Mouse (Mus musculus) hindbrain, embryonic 14.5 days (tissue): ENCODE measurements around the gene Pcf11. TPM values are rescaled to one million over a fixed set of nuclear protein-coding genes. Genes with fewer than 3 reads are reported as not detected.

Experiments
- ATAC-seq: fragments of 200-750 bp; cut with Nextera tagmentation; 2 replicates; pipeline ENCODE4 v1.8.0; 2017; ENCODE audit warnings: moderate number of reproducible peaks, mild to moderate bottlenecking, moderate TSS enrichment, moderate library complexity; ENCODE audit not compliant: low FRiP score
- DNase-seq: peaks from one replicate; pipeline ENCODE4 v3.0.0-alpha.2; 2015; ENCODE audit warnings: low spot score
- H3K27ac ChIP-seq: fragments of 300-500 bp; sonication (generic); 2 replicates; pipeline ENCODE4 v1.5.1; 2014; ENCODE audit warnings: mild to moderate bottlenecking, moderate library complexity
- H3K27me3 ChIP-seq: fragments of 300-500 bp; sonication (generic); 2 replicates; pipeline ENCODE4 v1.6.1; 2014; ENCODE audit warnings: mild to moderate bottlenecking, low read length, mixed read lengths; ENCODE audit not compliant: control insufficient read depth, insufficient read depth
- H3K36me3 ChIP-seq: fragments of 300-500 bp; sonication (generic); replicated peaks from 2 replicates; pipeline ENCODE4 v1.6.1; 2014; ENCODE audit not compliant: control insufficient read depth, insufficient read depth
- H3K4me1 ChIP-seq: fragments of 300-500 bp; sonication (generic); replicated peaks from 2 replicates; pipeline ENCODE4 v1.6.1; 2014; ENCODE audit warnings: antibody characterized with exemption, low read length, mixed read lengths; ENCODE audit not compliant: control insufficient read depth, insufficient read depth
- H3K4me2 ChIP-seq: fragments of 300-500 bp; sonication (generic); replicated peaks from 2 replicates; pipeline ENCODE4 v1.6.1; 2014; ENCODE audit warnings: mild to moderate bottlenecking, moderate library complexity
- H3K4me3 ChIP-seq: fragments of 300-500 bp; sonication (generic); replicated peaks from 2 replicates; pipeline ENCODE4 v1.5.1; 2014; ENCODE audit warnings: mild to moderate bottlenecking, low read length
- H3K9ac ChIP-seq: fragments of 300-500 bp; sonication (generic); 2 replicates; pipeline ENCODE4 v1.6.1; 2014
- H3K9me3 ChIP-seq: fragments of 300-500 bp; sonication (generic); 2 replicates; pipeline ENCODE4 v1.6.1; 2016; ENCODE audit warnings: low read length; ENCODE audit not compliant: control insufficient read depth
- WGBS: fragments of 180-500 bp; shearing (Covaris S2); extraction: QIAGEN DNeasy Blood & Tissue Kit; methylation state at CpG from one replicate; pipeline ENCODE4 v1.1.7; 2014; 5-methylcytosine and 5-hydroxymethylcytosine counted together
- polyA plus RNA-seq: library from polyadenylated mRNA; unstranded; fragments of >200 nt; fragmentation: Nextera tagmentation; extraction: Ambion mirVana; gene quantifications from 2 replicates; pipeline ENCODE4 v1.2.1, GENCODE M21; 2014

Pcf11 gene
- 15.8 and 18.0 TPM in 2 replicates for polyA plus RNA-seq

DNA sequence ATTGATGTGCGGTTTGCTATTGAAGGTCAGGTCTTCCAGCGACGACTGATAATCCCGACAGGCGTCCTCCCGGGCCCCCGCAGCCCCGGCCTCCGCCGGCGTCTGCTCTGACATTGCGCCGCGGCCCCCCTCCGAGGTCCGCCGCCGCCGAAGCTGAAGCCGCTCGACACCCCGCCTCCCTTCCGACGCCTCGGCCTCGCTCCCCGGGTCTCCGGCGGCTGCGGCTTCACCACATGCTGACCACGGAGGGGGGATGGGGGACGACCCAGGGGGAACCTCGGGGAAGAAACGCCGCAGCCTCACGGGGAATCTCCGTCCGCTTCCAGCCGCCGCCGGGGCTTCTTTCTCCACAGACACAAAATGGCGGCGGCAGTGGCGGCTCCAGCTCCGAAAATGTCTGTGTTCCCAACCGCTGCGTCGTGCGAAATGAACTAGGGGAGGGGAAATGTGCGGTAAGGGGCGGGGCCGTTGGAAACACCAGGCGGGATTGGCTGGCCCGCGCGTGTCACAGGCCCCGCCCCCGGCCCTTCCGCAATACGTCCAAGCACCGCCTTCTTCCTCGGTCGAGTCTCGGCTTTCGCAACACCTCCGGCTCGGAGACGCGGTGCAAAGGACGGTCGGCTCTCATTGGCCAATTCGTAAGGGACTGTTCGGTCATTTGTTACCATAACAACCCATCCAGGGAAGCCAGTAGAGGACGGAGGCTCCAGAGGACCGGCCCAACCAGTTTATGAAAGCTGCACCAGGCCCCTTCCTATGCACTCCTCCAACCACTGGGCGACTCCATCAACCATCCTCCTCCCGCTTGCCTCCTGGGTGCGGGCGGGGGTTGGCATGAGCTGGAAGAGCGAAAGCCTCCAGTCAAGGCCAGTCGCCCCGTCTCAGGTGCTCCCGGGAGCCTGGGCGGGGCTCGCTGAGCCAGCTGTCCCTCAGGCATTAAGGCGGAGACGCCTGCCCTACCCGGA lies at the start of gene Pcf11:
Pcf11 (minus strand) TSS at position 428 of the 965 bp plus-strand sequence.
- WGBS = under 1% methylated on average over 80 of the region's 88 CpGs
- H3K27me3 ChIP-seq = no peaks in the 10 kb centered on the region
- no peaks in the 10 kb centered on the region for H3K9me3 ChIP-seq
- peak within 1 kb of the TSS; percentile 93 for H3K4me2 ChIP-seq
- peak within 1 kb of the TSS; percentile 87 for H3K4me3 ChIP-seq
- H3K36me3 ChIP-seq = no peaks in the 10 kb centered on the region
- H3K27ac ChIP-seq = peak within 1 kb of the TSS; percentile 99
- ATAC-seq = peak; percentile 99
- peak within 1 kb of the TSS; percentile 98 for H3K9ac ChIP-seq
- peak; percentile 96 for DNase-seq
- peaks cover 24% of the 10 kb centered on the region for H3K4me1 ChIP-seq

DNA sequence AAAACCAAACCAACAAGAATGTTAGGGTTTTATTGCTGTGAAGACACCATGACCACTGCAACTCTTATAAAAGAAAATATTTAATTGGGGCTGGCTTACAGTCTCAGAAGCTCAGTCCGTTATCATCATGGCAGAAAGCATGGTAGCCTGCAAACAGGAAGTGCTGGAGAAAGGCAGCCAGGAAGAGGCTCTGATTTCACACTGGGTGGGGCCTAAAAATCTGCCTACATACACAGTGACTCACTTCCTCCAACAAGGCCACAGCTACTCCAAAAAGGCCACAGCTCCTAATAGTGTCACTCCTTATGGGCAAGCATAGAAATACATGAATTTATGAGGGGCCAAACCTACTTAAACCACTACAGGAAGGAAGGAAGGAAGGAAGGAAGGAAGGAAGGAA lies 45.3 kb upstream of the Pcf11 start:
- ATAC-seq = no peak
- Histone ChIP-seq H3K27me3 (no peaks in the 10 kb centered on the region), H3K4me1 (no peaks in the 10 kb centered on the region), H3K4me3 (no peak overlapping the region), H3K4me2 (no peak overlapping the region), H3K9me3 (no peaks in the 10 kb centered on the region), H3K27ac (no peak overlapping the region), H3K36me3 (no peaks in the 10 kb centered on the region), H3K9ac (no peak overlapping the region)
- WGBS = 100% methylated on average over 1 of the region's 1 CpGs
- no peak for DNase-seq

DNA sequence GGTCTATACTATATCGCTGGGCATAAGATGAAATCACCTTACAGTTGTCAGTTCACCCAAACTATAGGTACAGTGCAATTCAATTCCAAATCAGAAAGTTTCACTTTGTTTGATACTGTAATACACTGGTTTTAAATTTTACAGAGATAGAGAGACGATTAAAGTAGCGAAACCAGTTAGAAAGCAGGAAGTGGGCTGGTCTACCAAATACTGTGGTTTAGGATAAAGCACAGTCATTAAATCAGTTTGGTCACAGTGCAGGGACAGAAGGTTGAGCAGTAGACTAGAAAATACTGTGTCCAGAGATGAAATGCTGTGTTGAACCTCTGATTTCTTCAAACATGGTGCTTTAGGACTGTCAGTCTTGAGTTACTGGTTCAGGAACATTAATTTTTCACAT lies 41.9 kb upstream of the Pcf11 start:
- WGBS = 89% methylated on average over 3 of the region's 3 CpGs
- H3K4me3 ChIP-seq = no peak overlapping the region
- ATAC-seq (no peak), DNase-seq (no peak)
- H3K4me1 ChIP-seq = no peaks in the 10 kb centered on the region
- H3K27me3 ChIP-seq = no peaks in the 10 kb centered on the region
- H3K36me3 ChIP-seq = no peaks in the 10 kb centered on the region
- no peak overlapping the region for H3K27ac ChIP-seq
- no peak overlapping the region for H3K9ac ChIP-seq
- H3K9me3 ChIP-seq = no peaks in the 10 kb centered on the region
- no peak overlapping the region for H3K4me2 ChIP-seq

DNA sequence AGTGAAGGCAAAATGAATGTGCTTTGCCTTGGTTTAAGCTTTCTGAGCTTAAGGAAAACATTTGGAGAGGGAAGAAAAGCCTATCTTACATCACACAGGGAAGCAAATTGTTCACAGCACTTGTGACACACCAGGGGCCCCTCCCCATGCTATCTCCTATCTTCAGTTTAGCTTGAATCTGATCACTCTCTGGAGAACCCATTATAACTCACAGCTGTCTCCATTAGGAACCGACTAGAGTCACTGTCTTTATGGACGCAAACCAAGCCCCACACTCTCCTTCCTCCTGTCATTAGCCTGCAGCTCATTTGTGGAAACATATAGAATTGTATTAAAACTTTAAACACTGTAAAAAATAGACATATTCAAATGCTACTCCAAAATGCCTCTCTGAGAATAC lies 39.8 kb upstream of the Pcf11 start:
- 47% methylated on average over 2 of the region's 2 CpGs for WGBS
- Histone ChIP-seq H3K9me3 (no peaks in the 10 kb centered on the region), H3K36me3 (no peaks in the 10 kb centered on the region), H3K27ac (no peak overlapping the region), H3K4me2 (no peak overlapping the region), H3K27me3 (no peaks in the 10 kb centered on the region), H3K9ac (no peak overlapping the region), H3K4me3 (no peak overlapping the region), H3K4me1 (no peaks in the 10 kb centered on the region)
- DNase-seq (no peak), ATAC-seq (no peak)

DNA sequence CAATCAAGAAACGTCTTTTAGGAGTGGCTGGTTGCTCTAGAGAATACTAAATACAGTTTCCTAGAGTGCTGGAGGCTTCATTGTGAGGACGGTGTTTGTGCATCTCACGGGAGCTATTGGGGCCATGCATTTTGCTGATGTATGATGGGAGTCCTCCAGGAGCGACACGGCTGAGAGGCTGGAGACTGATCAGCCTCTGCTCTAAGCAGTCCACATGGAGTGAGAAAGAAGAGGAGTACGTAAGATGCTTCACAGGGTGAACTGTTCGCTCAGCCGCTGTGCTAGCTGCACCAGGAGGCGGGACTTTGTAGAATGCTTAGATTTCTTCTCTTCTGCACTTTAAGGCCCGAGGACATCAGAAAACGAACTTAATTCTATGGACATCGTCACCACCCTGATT lies 37.0 kb upstream of the Pcf11 start:
- Histone ChIP-seq H3K27me3 (no peaks in the 10 kb centered on the region), H3K4me3 (no peak overlapping the region), H3K9me3 (no peaks in the 10 kb centered on the region), H3K36me3 (no peaks in the 10 kb centered on the region), H3K4me2 (no peak overlapping the region), H3K27ac (no peak overlapping the region), H3K4me1 (no peaks in the 10 kb centered on the region), H3K9ac (no peak overlapping the region)
- DNase-seq (no peak), ATAC-seq (no peak)
- 69% methylated on average over 12 of the region's 12 CpGs for WGBS

DNA sequence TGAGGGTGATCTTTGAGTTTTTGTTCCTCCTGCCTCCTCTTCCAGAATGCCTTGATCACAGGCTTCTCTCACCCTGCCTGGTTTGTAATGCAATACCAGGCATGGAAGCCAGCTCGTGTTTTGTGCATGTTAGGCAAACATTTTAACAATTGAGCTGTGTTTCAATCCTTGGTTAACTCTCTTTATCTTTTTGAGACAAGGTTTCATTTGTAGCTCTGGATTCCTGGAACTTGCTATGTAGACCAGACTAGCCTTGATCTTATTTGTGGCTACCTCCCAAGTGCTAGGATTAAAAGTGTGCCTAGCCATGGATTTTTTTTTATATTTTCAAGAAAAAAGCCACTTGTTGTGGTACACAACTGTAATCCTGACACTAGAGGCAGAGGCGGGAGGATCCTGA lies 35.8 kb upstream of the Pcf11 start:
- Histone ChIP-seq H3K27me3 (no peaks in the 10 kb centered on the region), H3K4me3 (no peak overlapping the region), H3K9ac (no peak overlapping the region), H3K36me3 (no peaks in the 10 kb centered on the region), H3K27ac (no peak overlapping the region), H3K4me2 (no peak overlapping the region), H3K9me3 (no peaks in the 10 kb centered on the region), H3K4me1 (no peaks in the 10 kb centered on the region)
- DNase-seq = no peak
- ATAC-seq = no peak
- WGBS = 66% methylated on average over 2 of the region's 2 CpGs

DNA sequence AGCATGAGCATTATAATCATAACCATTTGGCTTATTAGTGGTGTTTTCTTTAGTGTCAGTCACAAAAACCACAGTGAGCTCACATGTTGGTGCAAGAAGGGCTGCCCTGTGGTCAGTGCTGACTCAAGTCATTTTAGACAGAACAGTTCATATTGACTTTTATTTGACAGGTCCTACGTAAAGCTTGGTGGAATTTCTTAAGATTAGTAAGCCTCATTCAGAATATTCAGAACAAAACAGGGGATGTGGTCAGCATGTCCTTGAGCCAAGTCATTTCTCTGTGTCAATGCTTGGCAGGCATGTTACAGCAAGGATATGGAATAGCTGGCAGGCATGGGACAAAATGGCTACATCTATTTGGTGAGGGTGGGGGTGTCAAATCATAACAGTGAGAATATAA lies 33.9 kb upstream of the Pcf11 start:
- Histone ChIP-seq H3K4me2 (no peak overlapping the region), H3K4me1 (no peaks in the 10 kb centered on the region), H3K9ac (no peak overlapping the region), H3K27ac (no peak overlapping the region), H3K27me3 (no peaks in the 10 kb centered on the region), H3K36me3 (no peaks in the 10 kb centered on the region), H3K9me3 (no peaks in the 10 kb centered on the region), H3K4me3 (no peak overlapping the region)
- 89% methylated on average over 1 of the region's 1 CpGs for WGBS
- no peak for DNase-seq
- ATAC-seq = no peak

DNA sequence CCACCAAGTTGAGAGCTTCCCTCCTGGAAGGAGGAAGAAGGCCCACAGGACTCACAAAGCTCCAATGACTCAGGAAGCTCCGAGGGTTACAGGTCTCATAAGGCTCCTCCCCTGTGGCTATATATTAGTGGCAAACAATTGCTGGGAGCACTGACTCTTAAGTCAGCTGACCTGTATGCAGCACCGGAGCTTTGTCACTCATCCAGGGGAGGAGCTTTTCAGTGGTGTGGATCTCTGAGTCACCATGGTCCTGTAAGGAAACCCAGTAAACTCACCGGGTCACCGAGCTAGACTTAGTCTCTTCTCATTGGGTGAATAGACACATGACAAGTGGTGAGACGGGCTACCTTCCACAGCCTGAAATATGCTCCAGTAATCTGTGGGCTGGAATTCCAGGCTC lies 29.0 kb upstream of the Pcf11 start:
- WGBS = 81% methylated on average over 5 of the region's 5 CpGs
- H3K4me2 ChIP-seq = no peak overlapping the region
- no peaks in the 10 kb centered on the region for H3K9me3 ChIP-seq
- H3K4me3 ChIP-seq = no peak overlapping the region
- H3K9ac ChIP-seq = no peak overlapping the region
- no peaks in the 10 kb centered on the region for H3K27me3 ChIP-seq
- DNase-seq = no peak
- no peaks in the 10 kb centered on the region for H3K4me1 ChIP-seq
- no peak overlapping the region for H3K27ac ChIP-seq
- no peak for ATAC-seq
- H3K36me3 ChIP-seq = no peaks in the 10 kb centered on the region

DNA sequence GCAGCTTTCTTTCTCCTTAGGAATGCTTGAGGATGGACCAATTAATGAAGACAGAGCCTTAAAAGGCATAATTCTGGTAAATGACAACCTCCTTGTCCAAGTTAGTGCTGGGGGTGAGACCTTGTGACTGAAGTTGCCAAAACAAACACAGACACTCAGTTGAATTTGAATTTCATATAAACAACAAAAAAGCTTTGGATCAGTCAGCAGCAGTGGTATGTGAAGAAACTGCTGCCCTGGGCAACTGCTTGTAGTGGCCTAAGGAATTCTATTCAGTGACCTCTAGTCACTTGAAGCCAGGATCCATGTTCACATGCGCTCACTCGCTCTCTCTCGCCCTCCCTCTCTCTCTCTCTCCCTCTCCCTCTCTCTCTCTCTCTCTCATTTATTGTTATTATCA lies 26.7 kb upstream of the Pcf11 start:
- no peaks in the 10 kb centered on the region for H3K4me1 ChIP-seq
- H3K9ac ChIP-seq = no peak overlapping the region
- H3K4me3 ChIP-seq = no peak overlapping the region
- ATAC-seq (no peak), DNase-seq (no peak)
- H3K4me2 ChIP-seq = no peak overlapping the region
- H3K27ac ChIP-seq = no peak overlapping the region
- H3K27me3 ChIP-seq = no peaks in the 10 kb centered on the region
- no peaks in the 10 kb centered on the region for H3K36me3 ChIP-seq
- H3K9me3 ChIP-seq = no peaks in the 10 kb centered on the region
- WGBS = 46% methylated on average over 3 of the region's 3 CpGs
